Mouse (Mus musculus): Measurements from ENCODE around the gene Rnf31.
A peak's percentile ranks its signal among the peaks of the same experiment; 100 is the strongest.

Gene Rnf31

DNA sequence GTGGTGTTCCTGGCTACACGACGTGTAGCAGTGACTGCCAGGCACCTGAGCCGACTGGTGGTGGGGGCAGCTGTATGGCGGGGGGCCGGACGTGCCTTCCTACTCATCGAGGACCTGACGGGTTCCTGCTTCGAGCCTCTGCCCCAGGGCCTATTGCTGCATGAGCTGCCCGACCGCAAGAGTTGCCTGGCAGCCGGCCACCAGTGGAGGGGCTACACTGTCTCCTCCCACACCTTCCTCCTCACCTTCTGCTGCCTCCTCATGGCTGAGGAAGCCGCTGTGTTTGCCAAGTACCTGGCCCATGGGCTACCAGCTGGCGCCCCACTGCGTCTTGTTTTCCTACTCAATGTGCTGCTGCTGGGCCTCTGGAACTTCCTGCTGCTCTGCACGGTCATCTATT lies 15.1 kb upstream of the Rnf31 start:
- ATAC-seq (ENCODE audit: insufficient number of reproducible peaks, low FRiP score, low TSS enrichment), result no peak

DNA sequence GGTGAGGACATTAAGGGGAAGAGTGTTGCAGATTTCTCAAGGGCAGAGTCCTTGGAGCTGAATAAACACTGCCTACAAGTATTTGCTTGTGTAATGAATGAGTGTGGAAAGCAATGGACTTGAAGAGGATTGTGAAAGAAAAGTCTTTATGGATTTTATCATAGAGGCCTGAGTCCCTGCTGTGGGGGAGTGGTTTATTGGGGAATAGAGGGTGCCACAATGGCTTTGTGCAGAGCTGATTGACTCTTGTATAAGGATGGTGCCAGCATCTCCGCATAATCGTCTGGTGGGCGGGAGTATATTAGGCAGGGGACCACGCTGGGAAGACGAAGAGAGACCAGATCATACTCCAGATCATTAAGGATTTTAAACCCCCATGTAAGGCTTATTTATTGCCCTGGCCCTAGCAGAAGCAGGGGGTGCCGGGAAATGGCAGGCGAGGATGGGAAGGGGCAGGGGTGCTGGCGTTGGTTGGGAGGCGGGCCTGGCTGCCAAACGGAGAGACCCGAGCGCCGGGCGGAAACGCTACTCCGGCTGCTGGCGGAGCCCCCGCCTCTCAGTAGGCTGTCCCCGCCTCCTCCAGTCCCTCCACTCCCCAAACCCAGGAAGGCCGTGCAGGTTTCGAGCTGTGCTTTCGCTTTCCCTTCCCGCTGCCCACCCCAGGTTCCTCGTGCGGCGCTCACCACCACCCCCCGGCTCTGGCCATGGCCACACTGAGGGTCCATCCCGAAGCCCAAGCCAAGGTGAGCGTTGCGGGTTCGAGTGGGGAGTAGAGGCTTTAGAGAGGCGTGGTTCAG lies 13.4 kb upstream of the Rnf31 start, which contains the start of gene Psme1:
TSS of gene Psme1 (plus strand) at position 253 of the 797 bp plus-strand sequence.
- ATAC-seq (ENCODE audit: insufficient number of reproducible peaks, low FRiP score, low TSS enrichment), result peak; percentile 34; the same call in 1 of the 2 replicates

DNA sequence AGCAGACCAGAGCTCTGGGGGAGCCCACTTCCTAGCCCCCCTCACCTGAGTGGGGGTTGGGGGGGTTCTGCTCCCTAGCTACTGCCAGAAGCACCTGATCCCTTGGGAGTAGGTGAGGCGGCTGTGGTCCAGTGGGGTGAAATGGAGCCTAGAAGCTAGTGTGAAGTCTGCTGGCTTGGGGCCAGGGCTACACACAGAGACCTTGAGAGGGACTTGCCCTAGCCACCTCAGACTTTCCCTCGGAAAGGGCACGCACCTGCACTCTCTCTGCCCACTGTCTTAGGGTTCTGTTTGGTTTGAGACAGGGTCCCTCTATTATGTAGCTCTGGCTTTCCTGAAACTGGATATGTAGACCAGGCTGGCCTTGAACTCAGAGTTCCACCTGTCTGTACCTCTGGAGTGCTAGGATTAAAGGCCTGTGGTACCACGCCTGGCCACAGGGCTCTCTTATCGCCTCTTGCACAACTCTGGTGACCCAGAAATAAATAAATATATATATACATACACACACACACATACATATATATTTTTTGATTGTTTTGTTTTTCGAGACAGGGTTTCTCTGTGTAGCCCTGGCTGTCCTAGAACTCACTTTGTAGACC lies 12.7 kb upstream of the Rnf31 start:
- no peak; the same call in 1 of the 2 replicates for ATAC-seq (ENCODE audit: insufficient number of reproducible peaks, low FRiP score, low TSS enrichment)

DNA sequence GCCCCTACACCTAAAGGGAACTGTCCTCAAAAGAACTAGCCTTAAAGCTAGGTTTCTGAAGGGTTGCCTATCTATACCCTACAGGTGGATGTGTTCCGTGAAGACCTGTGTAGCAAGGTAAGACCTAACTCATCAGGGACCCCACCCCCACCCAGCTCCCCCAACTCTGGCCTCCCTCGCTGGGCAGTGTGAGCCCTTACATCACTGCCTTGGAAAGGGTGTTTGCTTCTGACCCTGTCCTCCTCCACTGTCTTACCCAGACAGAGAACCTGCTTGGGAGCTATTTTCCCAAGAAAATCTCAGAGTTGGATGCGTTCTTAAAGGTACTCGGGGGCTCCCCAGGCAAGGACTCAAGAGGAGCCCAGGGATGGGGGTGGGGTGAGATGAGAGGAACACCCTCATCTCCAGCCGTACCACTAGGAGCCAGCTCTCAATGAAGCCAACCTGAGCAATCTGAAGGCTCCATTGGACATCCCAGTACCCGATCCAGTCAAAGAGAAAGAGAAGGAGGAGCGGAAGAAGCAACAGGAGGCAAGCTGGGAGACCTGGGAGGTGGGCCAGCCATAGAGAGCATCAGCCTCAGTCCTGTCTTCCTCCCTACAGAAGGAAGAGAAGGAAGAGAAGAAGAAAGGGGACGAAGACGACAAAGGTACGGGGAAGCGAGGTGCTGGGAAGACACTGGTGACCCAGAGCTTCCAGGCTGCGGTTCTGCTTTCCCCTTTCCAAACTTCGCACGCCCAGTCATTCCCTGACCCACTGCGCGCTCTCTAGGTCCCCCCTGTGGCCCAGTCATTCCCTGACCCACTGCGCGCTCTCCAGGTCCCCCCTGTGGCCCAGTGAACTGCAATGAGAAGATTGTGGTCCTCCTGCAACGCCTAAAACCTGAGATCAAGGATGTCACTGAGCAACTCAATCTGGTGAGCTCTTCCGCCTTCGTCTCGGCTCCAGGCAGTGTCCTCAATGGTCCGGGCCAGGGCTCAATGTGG lies 11.7 kb upstream of the Rnf31 start:
- no peak for ATAC-seq (ENCODE audit: insufficient number of reproducible peaks, low FRiP score, low TSS enrichment)

DNA sequence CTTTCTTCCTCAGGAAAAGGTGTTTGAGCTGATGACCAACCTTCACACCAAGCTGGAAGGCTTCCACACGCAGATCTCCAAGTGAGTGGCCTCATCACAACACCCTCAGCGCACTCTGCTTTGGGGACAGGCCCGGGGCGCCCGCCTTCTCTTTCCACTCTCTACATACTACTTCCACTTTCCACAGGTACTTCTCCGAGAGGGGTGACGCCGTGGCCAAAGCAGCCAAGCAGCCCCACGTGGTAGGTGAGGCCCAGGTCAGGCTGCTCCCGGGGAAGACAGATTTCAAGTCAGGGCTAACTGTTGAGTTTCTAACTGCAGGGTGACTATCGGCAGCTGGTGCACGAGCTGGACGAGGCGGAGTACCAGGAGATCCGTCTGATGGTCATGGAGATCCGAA lies 10.8 kb upstream of the Rnf31 start:
- ATAC-seq (ENCODE audit: insufficient number of reproducible peaks, low FRiP score, low TSS enrichment), result no peak

DNA sequence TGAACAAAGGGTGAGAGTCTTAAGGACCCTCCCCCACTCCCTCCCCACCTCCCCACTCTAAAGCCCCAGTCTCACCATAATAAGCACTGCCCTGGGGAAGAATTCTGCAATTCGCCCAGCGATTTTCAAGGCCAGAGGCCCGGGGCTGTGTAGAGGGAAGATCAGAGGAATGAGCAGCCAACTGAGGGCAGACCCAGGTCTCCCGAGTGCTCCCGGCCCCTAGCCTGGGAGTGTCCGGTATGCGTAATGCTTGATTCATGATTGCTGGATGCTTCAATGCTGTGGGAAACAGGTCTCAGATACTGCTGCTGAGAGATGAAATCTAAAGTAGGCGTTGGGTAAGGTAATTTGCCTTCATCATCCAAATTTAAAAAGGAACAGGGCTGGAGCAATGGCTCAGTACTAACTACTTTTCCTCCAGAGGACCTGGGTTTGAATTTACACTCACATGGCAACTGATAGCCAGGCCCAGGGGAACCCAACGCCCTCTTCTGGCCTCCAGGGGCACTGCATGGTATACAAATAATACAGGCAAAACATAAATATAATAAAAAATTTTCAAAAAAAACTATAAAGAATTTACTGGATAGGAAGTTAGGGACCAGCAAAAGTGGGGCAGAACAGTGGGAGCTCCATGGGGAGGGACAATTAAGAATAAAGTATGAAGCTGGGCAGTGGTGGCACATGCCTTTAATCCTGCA lies 9.4 kb upstream of the Rnf31 start:
- ATAC-seq (ENCODE audit: insufficient number of reproducible peaks, low FRiP score, low TSS enrichment), result no peak

DNA sequence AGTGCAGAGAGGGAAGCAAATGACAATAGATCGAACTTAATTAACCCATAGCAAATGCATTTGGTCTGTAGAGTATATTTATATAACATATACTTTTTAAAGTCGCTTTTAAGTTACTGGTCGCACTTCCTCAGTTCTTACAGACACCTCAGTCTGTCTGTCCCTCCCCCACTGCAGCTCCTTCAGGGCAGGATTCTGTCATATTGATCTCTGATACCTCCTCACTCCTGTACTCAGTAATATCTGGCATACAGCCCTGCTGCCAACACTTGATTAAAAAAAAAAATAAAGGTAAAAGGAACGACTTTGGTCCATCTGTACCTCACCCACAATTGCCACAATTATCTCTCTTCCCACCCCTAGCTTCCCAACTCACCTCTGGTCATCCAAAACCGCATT lies 7.2 kb upstream of the Rnf31 start:
- ATAC-seq (ENCODE audit: insufficient number of reproducible peaks, low FRiP score, low TSS enrichment), result no peak

DNA sequence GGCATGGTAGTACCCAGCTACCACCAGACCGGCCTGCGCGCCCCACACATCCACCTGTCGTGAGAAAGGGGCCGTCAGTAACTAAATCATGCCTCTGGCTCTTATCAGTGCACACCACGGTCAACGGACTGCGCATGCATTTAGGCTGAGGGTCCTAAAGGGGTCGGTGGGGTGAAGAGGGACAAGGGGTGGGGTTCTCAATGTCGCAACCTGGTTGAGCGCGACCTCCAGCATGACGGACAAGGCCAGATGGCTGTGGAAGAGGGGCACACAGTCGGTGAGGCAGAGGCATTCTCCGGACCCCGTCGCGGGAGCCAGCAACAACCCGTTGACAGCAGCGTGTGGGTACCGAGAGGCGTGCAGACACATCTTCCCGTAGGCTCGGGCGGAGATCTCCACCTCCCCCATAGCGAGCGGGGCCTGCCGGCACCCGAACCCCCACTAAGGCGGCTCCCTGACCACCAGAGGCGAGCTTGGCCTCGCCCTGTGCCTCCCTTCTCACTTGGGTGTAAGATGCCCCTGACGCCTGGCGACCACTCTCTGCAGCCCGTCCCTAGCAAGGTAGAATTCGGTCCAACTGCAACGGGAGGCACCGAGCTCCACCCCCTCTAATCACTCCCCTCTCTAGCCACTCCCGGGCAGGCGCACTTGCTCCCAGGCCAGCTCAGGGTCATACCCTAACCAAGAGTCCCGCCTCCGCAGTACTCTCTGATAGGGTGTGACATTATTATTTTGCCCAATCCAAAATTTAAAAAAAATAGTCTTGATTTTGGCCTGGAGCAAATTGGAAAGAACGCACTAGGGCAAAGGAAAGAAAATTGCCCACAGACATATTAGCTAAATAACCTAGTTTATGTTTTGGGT lies 6.6 kb upstream of the Rnf31 start, which contains the start of gene Emc9:
TSS of gene Emc9 (minus strand) at position 601 of the 864 bp plus-strand sequence.
- peak; percentile 90 for ATAC-seq (ENCODE audit: insufficient number of reproducible peaks, low FRiP score, low TSS enrichment)

DNA sequence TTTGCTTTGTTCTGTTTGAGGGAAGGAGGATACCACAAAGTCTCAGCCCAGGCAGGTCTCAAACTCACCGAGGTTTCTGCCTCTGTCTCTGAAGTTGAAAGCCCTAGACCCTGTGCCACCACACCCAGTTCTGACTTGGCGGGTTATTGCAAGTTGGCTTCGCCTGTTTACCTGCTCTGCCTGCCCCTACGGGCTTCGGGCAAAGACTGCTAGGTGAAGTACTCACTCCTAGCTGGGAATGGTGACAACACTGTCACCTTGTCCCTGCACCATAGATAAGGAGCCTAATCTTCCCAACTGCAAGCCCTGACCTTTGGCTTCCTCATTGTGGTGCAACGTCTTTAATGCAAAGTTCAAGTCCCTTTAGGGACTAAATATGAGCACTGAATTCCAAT lies 5.9 kb upstream of the Rnf31 start:
- no peak for ATAC-seq (ENCODE audit: insufficient number of reproducible peaks, low FRiP score, low TSS enrichment)

DNA sequence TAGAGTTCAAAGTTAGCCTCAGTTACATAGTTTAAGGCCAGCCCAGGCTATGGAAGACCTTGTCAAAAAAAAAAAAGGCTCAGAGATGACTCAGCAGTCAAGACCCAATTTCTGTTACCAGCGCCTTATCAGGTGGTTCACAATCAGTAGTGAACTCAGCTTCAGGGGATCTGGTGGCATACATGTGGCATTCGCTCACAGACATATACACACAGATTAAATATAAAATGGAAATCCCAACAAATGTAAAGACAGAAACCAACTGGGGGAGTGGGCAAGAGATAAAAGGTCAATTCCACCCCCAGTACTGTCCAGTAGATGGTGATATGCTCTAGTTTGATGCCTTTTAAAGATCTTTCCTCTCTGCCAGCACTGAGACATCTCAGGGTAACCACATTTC lies 5.4 kb upstream of the Rnf31 start:
- ATAC-seq (ENCODE audit: insufficient number of reproducible peaks, low FRiP score, low TSS enrichment), result no peak

DNA sequence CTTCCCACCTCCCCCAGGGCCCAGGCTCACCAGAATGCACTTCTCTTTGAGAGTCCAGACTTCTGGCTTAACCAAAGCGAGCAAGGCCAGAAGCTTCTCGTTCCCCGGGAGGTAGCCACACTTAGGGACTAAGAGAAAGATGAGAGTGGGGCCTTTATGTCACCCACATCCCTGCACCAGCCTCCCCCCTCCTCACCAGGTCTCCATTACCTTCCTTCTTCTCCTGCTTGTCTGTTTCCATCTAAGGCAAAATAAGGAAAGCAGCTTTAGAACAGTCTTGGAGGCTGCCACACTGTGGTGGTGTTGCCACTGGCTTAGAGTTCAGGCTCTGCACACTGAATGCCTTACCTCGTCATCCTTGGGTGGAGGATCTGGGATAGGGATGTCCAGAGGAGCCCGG lies 2.2 kb upstream of the Rnf31 start:
- ATAC-seq (ENCODE audit: insufficient number of reproducible peaks, low FRiP score, low TSS enrichment), result no peak

DNA sequence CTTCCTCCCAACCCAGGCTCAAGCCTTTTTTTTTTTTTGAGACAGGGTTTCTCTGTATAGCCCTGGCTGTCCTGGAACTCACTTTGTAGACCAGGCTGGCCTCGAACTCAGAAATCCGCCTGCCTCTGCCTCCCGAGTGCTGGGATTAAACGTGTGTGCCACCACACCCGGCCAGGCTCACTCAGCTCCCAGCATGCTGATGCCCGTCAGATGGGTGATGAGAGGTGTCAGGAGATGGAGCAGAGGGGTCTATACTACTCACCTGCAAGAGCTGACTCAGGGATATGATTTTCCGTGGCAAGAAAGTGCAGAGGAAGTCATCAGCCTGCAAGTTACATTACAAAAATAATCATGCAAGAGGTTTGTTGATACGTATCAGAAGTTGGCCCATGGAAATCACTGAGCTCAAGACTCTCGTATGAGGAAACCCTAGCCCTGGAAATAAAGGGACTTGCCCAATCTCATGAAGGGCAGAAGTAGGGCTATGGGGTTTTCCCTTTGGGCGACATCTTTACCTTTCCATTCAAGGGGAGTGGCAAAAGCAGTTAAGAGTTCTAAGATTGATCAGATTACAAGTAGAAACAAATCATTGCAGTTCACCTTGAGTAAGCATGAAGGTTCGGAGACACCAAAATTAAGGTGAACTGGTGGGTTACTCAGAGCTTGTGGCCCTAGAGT lies 1.6 kb upstream of the Rnf31 start:
- ATAC-seq (ENCODE audit: insufficient number of reproducible peaks, low FRiP score, low TSS enrichment), result no peak

DNA sequence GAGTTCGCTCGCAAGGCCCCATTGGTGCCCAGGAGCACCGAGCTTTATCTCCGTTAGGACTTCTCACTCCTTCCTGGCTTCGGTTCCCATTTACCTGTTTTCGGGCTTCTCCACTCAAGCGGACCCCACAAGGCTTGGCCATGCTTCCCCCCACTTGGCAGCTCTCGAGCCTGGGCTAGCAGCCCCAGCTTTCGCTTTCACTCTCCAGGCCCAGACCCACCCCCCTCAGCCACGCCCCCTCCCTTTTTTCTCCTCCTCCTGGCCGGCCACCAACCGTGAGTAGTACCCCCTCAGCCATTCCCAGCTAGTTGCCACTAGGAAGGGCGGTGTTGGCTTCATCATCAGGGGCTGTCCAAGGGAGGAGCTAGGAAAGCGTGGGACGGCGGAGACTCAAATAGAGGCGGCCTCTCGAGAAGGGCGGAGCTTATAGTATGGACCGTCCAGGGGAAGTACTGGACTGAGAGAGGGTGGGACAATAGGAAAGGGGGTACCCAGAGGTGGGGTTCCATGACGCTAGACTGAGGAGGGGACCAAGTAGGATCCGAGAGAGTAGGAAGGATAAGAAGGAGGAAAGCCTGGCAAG lies 669 bp upstream of the Rnf31 start, which contains the start of gene Psme2:
TSS of gene Psme2 (minus strand) at position 366 of the 583 bp plus-strand sequence.
- peak; percentile 82 for ATAC-seq (ENCODE audit: insufficient number of reproducible peaks, low FRiP score, low TSS enrichment)

DNA sequence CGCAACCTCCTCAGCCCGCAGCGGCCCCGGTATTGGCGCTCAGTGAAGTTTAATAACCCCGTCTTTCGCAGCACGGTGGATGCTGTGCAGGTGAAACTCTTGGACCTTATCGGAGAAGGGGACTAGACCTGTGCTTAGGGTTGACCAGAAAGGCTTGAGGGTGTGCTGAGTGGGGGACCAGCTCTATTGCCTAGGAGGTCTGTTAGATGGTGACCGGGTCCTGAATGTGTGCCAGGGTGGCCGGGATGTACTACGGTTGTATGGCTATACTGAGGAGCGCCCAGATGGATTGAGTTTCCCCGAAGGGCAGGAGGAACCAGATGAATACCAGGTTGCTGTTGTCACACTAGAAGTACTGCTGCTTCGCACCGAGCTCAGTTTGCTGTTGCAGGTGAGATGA lies 718 bp downstream of the Rnf31 start:
- no peak for ATAC-seq (ENCODE audit: insufficient number of reproducible peaks, low FRiP score, low TSS enrichment)

DNA sequence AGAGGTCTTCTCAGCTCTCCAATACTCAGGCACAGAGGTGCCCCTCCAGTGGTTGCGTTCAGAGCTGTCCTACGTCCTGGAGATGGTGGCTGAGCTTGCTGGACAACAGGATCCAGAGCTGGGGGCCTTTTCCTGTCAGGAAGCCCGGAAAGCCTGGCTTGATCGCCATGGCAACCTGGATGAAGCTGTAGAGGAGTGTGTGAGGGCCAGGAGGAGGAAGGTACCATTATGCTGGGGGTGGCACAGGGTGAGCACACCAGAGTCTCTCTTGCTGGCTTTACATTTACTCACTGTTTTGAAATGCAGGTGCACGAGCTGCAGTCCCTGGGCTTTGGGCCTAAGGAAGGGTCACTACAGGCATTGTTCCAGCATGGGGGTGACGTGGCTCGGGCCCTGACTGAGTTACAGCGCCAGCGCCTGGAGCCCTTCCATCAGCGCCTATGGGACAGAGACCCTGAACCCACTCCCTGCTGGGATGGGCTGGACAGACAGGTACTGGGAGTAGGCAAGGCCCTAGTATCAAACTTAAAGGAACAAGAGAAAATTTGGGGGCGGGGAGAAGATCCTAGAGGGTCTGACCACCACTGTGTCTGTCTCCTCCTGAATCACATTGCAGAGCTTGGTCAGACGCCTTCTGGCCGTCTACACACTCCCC lies 4.7 kb downstream of the Rnf31 start:
- no peak for ATAC-seq (ENCODE audit: insufficient number of reproducible peaks, low FRiP score, low TSS enrichment)

DNA sequence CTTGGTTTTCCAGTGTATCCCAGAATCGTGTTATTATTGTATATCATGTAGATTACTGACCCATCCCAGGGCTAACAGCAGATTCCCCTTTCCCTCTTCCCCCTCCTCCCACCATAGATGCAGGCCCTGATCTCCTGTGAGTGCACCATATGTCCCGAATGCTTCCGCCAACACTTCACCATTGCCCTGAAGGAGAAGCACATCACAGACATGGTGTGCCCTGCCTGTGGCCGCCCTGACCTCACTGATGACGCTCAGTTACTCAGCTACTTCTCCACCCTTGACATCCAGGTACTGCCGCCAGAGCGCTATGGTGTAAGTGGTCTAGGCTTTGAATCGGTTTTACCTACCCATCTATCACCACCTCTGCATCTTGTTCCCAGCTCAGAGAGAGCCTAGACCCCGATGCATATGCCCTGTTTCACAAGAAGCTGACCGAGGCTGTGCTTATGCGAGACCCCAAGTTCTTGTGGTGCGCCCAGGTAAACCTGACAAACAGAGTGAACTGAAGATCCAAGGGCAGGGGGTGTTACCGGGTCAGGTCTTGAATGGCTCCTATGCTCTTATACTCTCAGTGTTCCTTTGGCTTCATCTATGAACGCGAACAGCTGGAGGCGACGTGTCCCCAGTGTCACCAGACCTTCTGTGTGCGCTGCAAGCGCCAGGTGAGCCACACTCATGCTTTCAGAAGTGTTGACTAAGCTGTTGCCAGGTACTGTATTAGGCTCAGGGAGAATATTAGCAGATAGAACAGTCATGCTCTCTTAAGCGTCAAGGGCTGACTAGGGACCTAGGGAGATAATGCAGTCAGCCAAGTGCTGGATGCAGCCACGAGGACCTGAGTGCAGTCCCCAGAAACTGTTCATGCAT lies 7.2 kb downstream of the Rnf31 start:
- no peak for ATAC-seq (ENCODE audit: insufficient number of reproducible peaks, low FRiP score, low TSS enrichment)

DNA sequence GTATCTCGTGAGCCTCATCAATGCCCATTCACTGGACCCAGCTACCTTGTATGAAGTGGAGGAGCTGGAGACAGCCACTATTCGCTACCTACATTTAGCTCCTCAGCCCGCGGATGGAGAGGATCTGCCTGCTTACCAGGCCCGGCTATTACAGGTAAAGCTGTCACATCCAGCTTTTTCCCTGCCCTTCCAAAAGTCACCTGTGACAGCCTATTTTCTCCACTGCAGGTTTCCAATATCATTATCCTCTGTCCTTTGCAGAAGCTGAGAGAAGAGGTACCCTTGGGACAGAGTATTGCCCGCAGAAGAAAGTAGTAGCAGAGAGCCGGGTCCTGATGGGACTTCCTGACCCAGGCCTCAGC lies 11.7 kb downstream of the Rnf31 start, which contains the start of gene Irf9:
TSS of gene Irf9 (plus strand) at position 301 of the 362 bp plus-strand sequence.
- no peak for ATAC-seq (ENCODE audit: insufficient number of reproducible peaks, low FRiP score, low TSS enrichment)
